In genomic region chr3:107939403-107939802, GRCm38 (mm10) we compare ENCODE assay signal across 10 mouse cellular contexts. TPM values are rescaled to one million over a fixed set of nuclear protein-coding genes. Genes with fewer than 3 reads are reported as not detected.
DNase-seq lines count a peak whose midpoint lies in the region; ATAC-seq and TF ChIP-seq lines count a peak whose summit lies in the region.
"Had no signal": no experiment of that assay in that cellular context is flagged by ENCODE, and none has a peak within 500 bp of the region (broad histone marks: within the 10 kb centered on the region; RNA-seq: fewer than 3 reads in every experiment).

No protein-coding gene starts in this region.

- no peaks in the 10 kb centered on the region; the same call in 1 of the 2 replicates for H3K27me3 ChIP-seq in hindbrain, embryonic 15.5 days
- H3K27me3 ChIP-seq in hindbrain, embryonic 13.5 days = no peaks in the 10 kb centered on the region
- H3K27me3 ChIP-seq in hindbrain, postnatal 0 days (ENCODE audit: insufficient read depth, low read length) = no peaks in the 10 kb centered on the region
- no peaks in the 10 kb centered on the region for H3K27me3 ChIP-seq in limb, embryonic 11.5 days (ENCODE audit: control insufficient read depth, insufficient read depth, low read length)
- H3K27me3 ChIP-seq: embryonic facial prominence, embryonic 12.5 days had no signal

- ATAC-seq in hindbrain, embryonic 15.5 days (ENCODE audit: low FRiP score, low read depth) = no peak
- ATAC-seq in hindbrain, embryonic 13.5 days (ENCODE audit: low FRiP score) = no peak
- peak; percentile 54; the same call in 1 of the 2 replicates for ATAC-seq in erythroblast, adult 5-6 weeks (replicated peaks; ENCODE audit: low FRiP score, poor library complexity, severe bottlenecking)
- peak; percentile 44; the same call in 1 of the 2 replicates for ATAC-seq in hindbrain, postnatal 0 days
- ATAC-seq in limb, embryonic 11.5 days (ENCODE audit: insufficient number of reproducible peaks, low FRiP score, low TSS enrichment, low read depth) = no peak

- WGBS in hindbrain, embryonic 15.5 days = 54% methylated on average over 3 of the region's 3 CpGs
- 53% methylated on average over 3 of the region's 3 CpGs for WGBS in hindbrain, embryonic 13.5 days
- 43% methylated on average over 3 of the region's 3 CpGs for WGBS in hindbrain, postnatal 0 days
- WGBS in limb, embryonic 11.5 days = 42% methylated on average over 3 of the region's 3 CpGs

- H3K27ac ChIP-seq in hindbrain, embryonic 15.5 days (replicated peaks) = 0 out of 2 replicates have a peak overlapping the region, but pooled peaks have one; percentile 4
- no peak overlapping the region for H3K27ac ChIP-seq in hindbrain, embryonic 13.5 days
- no peak overlapping the region; the same call in 1 of the 2 replicates for H3K27ac ChIP-seq in hindbrain, postnatal 0 days
- H3K27ac ChIP-seq in limb, embryonic 11.5 days (replicated peaks; ENCODE audit: low read depth, low read length) = no peak overlapping the region
- H3K27ac ChIP-seq: embryonic facial prominence, embryonic 12.5 days had no signal

- no peaks in the 10 kb centered on the region for H3K36me3 ChIP-seq in hindbrain, embryonic 15.5 days
- no peaks in the 10 kb centered on the region for H3K36me3 ChIP-seq in hindbrain, embryonic 13.5 days
- H3K36me3 ChIP-seq in hindbrain, postnatal 0 days (ENCODE audit: insufficient read depth, low read length) = no peaks in the 10 kb centered on the region
- no peaks in the 10 kb centered on the region for H3K36me3 ChIP-seq in limb, embryonic 11.5 days (ENCODE audit: control insufficient read depth, insufficient read depth, low read length)
- H3K36me3 ChIP-seq: embryonic facial prominence, embryonic 12.5 days had no signal

- peak; percentile 64 for DNase-seq in brain, adult 2 months (ENCODE audit: low read depth, low spot score)
- DNase-seq in hindbrain, postnatal 0 days (ENCODE audit: low spot score) = peak; percentile 53
- peak; percentile 76 for DNase-seq in limb, embryonic 11.5 days (ENCODE audit: low spot score)
- peak; percentile 56 to 65 for DNase-seq in monocyte, adult 2 months (ENCODE audit: low read depth in 1 of 2, low spot score in 2 of 2)
- DNase-seq in thymus, adult 18-20 months = peak; percentile 15 to 18

- H3K4me3 ChIP-seq in hindbrain, embryonic 15.5 days = no peak overlapping the region
- H3K4me3 ChIP-seq in hindbrain, embryonic 13.5 days = no peak overlapping the region
- no peak overlapping the region for H3K4me3 ChIP-seq in hindbrain, postnatal 0 days (ENCODE audit: low read length)
- H3K4me3 ChIP-seq in limb, embryonic 11.5 days (ENCODE audit: low read depth, low read length) = no peak overlapping the region
- H3K4me3 ChIP-seq: embryonic facial prominence, embryonic 12.5 days had no signal

- TF ChIP-seq CTCF in hindbrain, postnatal 0 days (IDR thresholded peaks at IDR 0.05; ENCODE audit: low read depth) = peak; percentile 76

- H3K4me1 ChIP-seq in hindbrain, embryonic 15.5 days (replicated peaks) = peaks cover 26% of the 10 kb centered on the region
- H3K4me1 ChIP-seq in hindbrain, embryonic 13.5 days (replicated peaks) = peaks cover 32% of the 10 kb centered on the region
- H3K4me1 ChIP-seq in hindbrain, postnatal 0 days (ENCODE audit: insufficient read depth, low read length) = peaks cover 8% of the 10 kb centered on the region
- no peaks in the 10 kb centered on the region for H3K4me1 ChIP-seq in limb, embryonic 11.5 days (ENCODE audit: control insufficient read depth, insufficient read depth, low read length)
- H3K4me1 ChIP-seq: embryonic facial prominence, embryonic 12.5 days had no signal

- no peak overlapping the region for H3K9ac ChIP-seq in hindbrain, embryonic 15.5 days
- H3K9ac ChIP-seq in hindbrain, embryonic 13.5 days = no peak overlapping the region
- no peak overlapping the region for H3K9ac ChIP-seq in hindbrain, postnatal 0 days (replicated peaks; ENCODE audit: low read length)
- no peak overlapping the region for H3K9ac ChIP-seq in limb, embryonic 11.5 days (ENCODE audit: low read length)
- H3K9ac ChIP-seq: embryonic facial prominence, embryonic 12.5 days had no signal

- no peaks in the 10 kb centered on the region for H3K9me3 ChIP-seq in hindbrain, embryonic 15.5 days
- H3K9me3 ChIP-seq in hindbrain, embryonic 13.5 days = no peaks in the 10 kb centered on the region
- H3K9me3 ChIP-seq in hindbrain, postnatal 0 days (ENCODE audit: low read length) = no peaks in the 10 kb centered on the region
- H3K9me3 ChIP-seq in limb, embryonic 11.5 days (ENCODE audit: control insufficient read depth, low read length) = no peaks in the 10 kb centered on the region
- H3K9me3 ChIP-seq: embryonic facial prominence, embryonic 12.5 days had no signal

- no peak overlapping the region for H3K4me2 ChIP-seq in hindbrain, embryonic 15.5 days
- no peak overlapping the region for H3K4me2 ChIP-seq in hindbrain, embryonic 13.5 days
- no peak overlapping the region for H3K4me2 ChIP-seq in hindbrain, postnatal 0 days (ENCODE audit: low read depth, low read length)
- no peak overlapping the region for H3K4me2 ChIP-seq in limb, embryonic 11.5 days (ENCODE audit: low read depth, severe bottlenecking)
- H3K4me2 ChIP-seq: embryonic facial prominence, embryonic 12.5 days had no signal

RNA-seq across cellular contexts. Expression of gene Gstm6, which starts 4.1 kb away (rescaled TPM):
- 7.9 and 8.9 TPM in 2 replicates for polyA plus RNA-seq in hindbrain, embryonic 15.5 days (2015; fragmentation: Nextera tagmentation; extraction: Ambion mirVana)
- polyA plus RNA-seq in hindbrain, embryonic 13.5 days (2015; fragmentation: Nextera tagmentation; extraction: Ambion mirVana) = 7.7 and 8.5 TPM in 2 replicates
- not detected in 2 replicates for total RNA-seq in erythroblast, adult 5-6 weeks (2015; ENCODE audit: low replicate concordance)
- not detected in 2 replicates for total RNA-seq in erythroblast, adult 5-6 weeks (2017; ENCODE audit: low replicate concordance)
- 8.7 and 18.9 TPM in 2 replicates for total RNA-seq in hindbrain, postnatal 0 days (2014; rRNA removed)
- polyA plus RNA-seq in hindbrain, postnatal 0 days (2015; fragmentation: Nextera tagmentation; extraction: Ambion mirVana) = 12.6 and 15.5 TPM in 2 replicates
- polyA plus RNA-seq in limb, embryonic 11.5 days (2014; fragmentation: Nextera tagmentation; extraction: Ambion mirVana) = 4.9 and 5.6 TPM in 2 replicates

RNA-seq across cellular contexts. Expression of gene Gstm7, which starts 7.8 kb away (rescaled TPM):
- 48.0 and 52.9 TPM in 2 replicates for polyA plus RNA-seq in hindbrain, embryonic 15.5 days (2015; fragmentation: Nextera tagmentation; extraction: Ambion mirVana)
- 82.5 and 85.8 TPM in 2 replicates for polyA plus RNA-seq in hindbrain, embryonic 13.5 days (2015; fragmentation: Nextera tagmentation; extraction: Ambion mirVana)
- not detected in 2 replicates for total RNA-seq in erythroblast, adult 5-6 weeks (2015; ENCODE audit: low replicate concordance)
- 1.8 TPM in 1 of 2 replicates, not detected in the other for total RNA-seq in erythroblast, adult 5-6 weeks (2017; ENCODE audit: low replicate concordance)
- 29.8 and 41.1 TPM in 2 replicates for total RNA-seq in hindbrain, postnatal 0 days (2014; rRNA removed)
- 39.0 and 39.7 TPM in 2 replicates for polyA plus RNA-seq in hindbrain, postnatal 0 days (2015; fragmentation: Nextera tagmentation; extraction: Ambion mirVana)
- polyA plus RNA-seq in limb, embryonic 11.5 days (2014; fragmentation: Nextera tagmentation; extraction: Ambion mirVana) = 37.1 and 37.2 TPM in 2 replicates

RNA-seq across cellular contexts. Expression of gene Gstm3, which starts 29.7 kb away (rescaled TPM):
- 0.12 TPM in 2 replicates for polyA plus RNA-seq in hindbrain, embryonic 15.5 days (2015; fragmentation: Nextera tagmentation; extraction: Ambion mirVana)
- 0.17 TPM in 1 of 2 replicates, not detected in the other for polyA plus RNA-seq in hindbrain, embryonic 13.5 days (2015; fragmentation: Nextera tagmentation; extraction: Ambion mirVana)
- total RNA-seq in erythroblast, adult 5-6 weeks (2015; ENCODE audit: low replicate concordance) = not detected in 2 replicates
- not detected in 2 replicates for total RNA-seq in erythroblast, adult 5-6 weeks (2017; ENCODE audit: low replicate concordance)
- total RNA-seq in hindbrain, postnatal 0 days (2014; rRNA removed) = not detected in 2 replicates
- 0.15 TPM in 1 of 2 replicates, not detected in the other for polyA plus RNA-seq in hindbrain, postnatal 0 days (2015; fragmentation: Nextera tagmentation; extraction: Ambion mirVana)
- polyA plus RNA-seq in limb, embryonic 11.5 days (2014; fragmentation: Nextera tagmentation; extraction: Ambion mirVana) = not detected in 2 replicates
- polyA plus RNA-seq: embryonic facial prominence, embryonic 12.5 days; neural tube, embryonic 14.5 days had no signal

RNA-seq across cellular contexts. Expression of gene Gstm5, which starts 43.8 kb away (rescaled TPM):
- polyA plus RNA-seq in hindbrain, embryonic 15.5 days (2015; fragmentation: Nextera tagmentation; extraction: Ambion mirVana) = 248 and 252 TPM in 2 replicates
- polyA plus RNA-seq in hindbrain, embryonic 13.5 days (2015; fragmentation: Nextera tagmentation; extraction: Ambion mirVana) = 230 and 243 TPM in 2 replicates
- total RNA-seq in erythroblast, adult 5-6 weeks (2015; ENCODE audit: low replicate concordance) = 17.9 and 33.9 TPM in 2 replicates
- 8.2 and 22.6 TPM in 2 replicates for total RNA-seq in erythroblast, adult 5-6 weeks (2017; ENCODE audit: low replicate concordance)
- 164 and 179 TPM in 2 replicates for total RNA-seq in hindbrain, postnatal 0 days (2014; rRNA removed)
- 383 and 384 TPM in 2 replicates for polyA plus RNA-seq in hindbrain, postnatal 0 days (2015; fragmentation: Nextera tagmentation; extraction: Ambion mirVana)
- 211 and 220 TPM in 2 replicates for polyA plus RNA-seq in limb, embryonic 11.5 days (2014; fragmentation: Nextera tagmentation; extraction: Ambion mirVana)

RNA-seq across cellular contexts. Expression of gene Gstm2, which starts 46.9 kb away (rescaled TPM):
- polyA plus RNA-seq in hindbrain, embryonic 15.5 days (2015; fragmentation: Nextera tagmentation; extraction: Ambion mirVana) = 10.9 and 11.4 TPM in 2 replicates
- polyA plus RNA-seq in hindbrain, embryonic 13.5 days (2015; fragmentation: Nextera tagmentation; extraction: Ambion mirVana) = 10.0 and 10.9 TPM in 2 replicates
- 1.3 TPM in 1 of 2 replicates, not detected in the other for total RNA-seq in erythroblast, adult 5-6 weeks (2015; ENCODE audit: low replicate concordance)
- total RNA-seq in erythroblast, adult 5-6 weeks (2017; ENCODE audit: low replicate concordance) = 0.60 and 2.1 TPM in 2 replicates
- 5.3 and 6.1 TPM in 2 replicates for total RNA-seq in hindbrain, postnatal 0 days (2014; rRNA removed)
- 18.7 and 20.0 TPM in 2 replicates for polyA plus RNA-seq in hindbrain, postnatal 0 days (2015; fragmentation: Nextera tagmentation; extraction: Ambion mirVana)
- 30.1 and 32.1 TPM in 2 replicates for polyA plus RNA-seq in limb, embryonic 11.5 days (2014; fragmentation: Nextera tagmentation; extraction: Ambion mirVana)

Comparison
In these comparisons a context has a peak if more than half of its experiments do, and no peak if none do; other contexts are left out.
1. ATAC-seq: peak in erythroblast, adult 5-6 weeks (single experiment) and hindbrain, postnatal 0 days (single experiment); none in hindbrain, embryonic 15.5 days (single experiment), hindbrain, embryonic 13.5 days (single experiment) and limb, embryonic 11.5 days (single experiment).
2. DNase-seq: peak in every context shown above with its lines; median percentile 76 in limb, embryonic 11.5 days; 64 in brain, adult 2 months; 60 in monocyte, adult 2 months; 53 in hindbrain, postnatal 0 days; 16 in thymus, adult 18-20 months.